In genomic region chr5:41595199-41595598, GRCm38 (mm10) we compare ENCODE assay signal across 12 mouse cellular contexts.
A peak's percentile ranks its signal among the peaks of the same experiment; 100 is the strongest.
DNase-seq lines count a peak whose midpoint lies in the region; ATAC-seq and TF ChIP-seq lines count a peak whose summit lies in the region.
"Had no signal": no experiment of that assay in that cellular context is flagged by ENCODE, and none has a peak within 500 bp of the region (broad histone marks: within the 10 kb centered on the region; RNA-seq: fewer than 3 reads in every experiment).

No protein-coding gene starts in this region.

- no peak for TF ChIP-seq CTCF in cerebellum, adult 2 months (IDR thresholded peaks at IDR 0.05; ENCODE audit: borderline replicate concordance, insufficient read depth, low read depth, low read length)

- peaks cover 4% of the 10 kb centered on the region; the same call in 1 of the 2 replicates for H3K4me1 ChIP-seq in forebrain, embryonic 14.5 days (ENCODE audit: control insufficient read depth, insufficient read depth, low read length)
- H3K4me1 ChIP-seq in forebrain, embryonic 12.5 days: peaks cover 4% of the 10 kb centered on the region; the same call in 1 of the 2 replicates
- H3K4me1 ChIP-seq in cerebellum, adult 2 months (ENCODE audit: control insufficient read depth, insufficient read depth, low read length): no peaks in the 10 kb centered on the region; the same call in 1 of the 2 replicates
- H3K4me1 ChIP-seq: embryonic facial prominence, embryonic 13.5 days had no signal

- H3K9ac ChIP-seq in forebrain, embryonic 14.5 days (ENCODE audit: low read length): no peak overlapping the region
- no peak overlapping the region for H3K9ac ChIP-seq in forebrain, embryonic 12.5 days
- H3K9ac ChIP-seq: embryonic facial prominence, embryonic 13.5 days had no signal

- H3K9me3 ChIP-seq in forebrain, embryonic 14.5 days (replicated peaks; ENCODE audit: control insufficient read depth, low read length): no peaks in the 10 kb centered on the region
- H3K9me3 ChIP-seq in forebrain, embryonic 12.5 days: no peaks in the 10 kb centered on the region
- H3K9me3 ChIP-seq: embryonic facial prominence, embryonic 13.5 days had no signal

- no peak overlapping the region for H3K4me2 ChIP-seq in forebrain, embryonic 14.5 days (ENCODE audit: low read length)
- H3K4me2 ChIP-seq in forebrain, embryonic 12.5 days: no peak overlapping the region
- H3K4me2 ChIP-seq: embryonic facial prominence, embryonic 13.5 days had no signal

- no peaks in the 10 kb centered on the region for H3K27me3 ChIP-seq in forebrain, embryonic 14.5 days (replicated peaks; ENCODE audit: control insufficient read depth, insufficient read depth, low read length)
- no peaks in the 10 kb centered on the region for H3K27me3 ChIP-seq in forebrain, embryonic 12.5 days
- no peaks in the 10 kb centered on the region; the same call in 1 of the 2 replicates for H3K27me3 ChIP-seq in cerebellum, adult 2 months (ENCODE audit: control insufficient read depth, insufficient read depth, low read length)
- H3K27me3 ChIP-seq: embryonic facial prominence, embryonic 13.5 days had no signal

- no peak overlapping the region for H3K27ac ChIP-seq in forebrain, embryonic 14.5 days (ENCODE audit: low read depth, low read length)
- H3K27ac ChIP-seq in forebrain, embryonic 12.5 days: no peak overlapping the region
- H3K27ac ChIP-seq in cerebellum, adult 2 months (ENCODE audit: insufficient read depth, low read length): no peak overlapping the region
- H3K27ac ChIP-seq: embryonic facial prominence, embryonic 13.5 days; macrophage; stomach, postnatal 0 days had no signal

- no peak overlapping the region for H3K4me3 ChIP-seq in forebrain, embryonic 14.5 days (ENCODE audit: low read depth, low read length)
- no peak overlapping the region for H3K4me3 ChIP-seq in forebrain, embryonic 12.5 days (replicated peaks)
- no peak overlapping the region for H3K4me3 ChIP-seq in cerebellum, adult 2 months (replicated peaks; ENCODE audit: insufficient read depth, low read depth, low read length)
- H3K4me3 ChIP-seq: embryonic facial prominence, embryonic 13.5 days had no signal

- peak; percentile 55; the same call in 1 of the 2 replicates for ATAC-seq in forebrain, embryonic 14.5 days
- ATAC-seq in forebrain, embryonic 12.5 days (ENCODE audit: low FRiP score): no peak

- DNase-seq in forebrain, embryonic 14.5 days (ENCODE audit: low spot score): peak; percentile 54
- peak; percentile 70 to 83 for DNase-seq in cerebellum, adult 2 months
- peak; percentile 63 to 78 for DNase-seq in frontal cortex, postnatal 36 days (ENCODE audit: low spot score in 2 of 2)
- DNase-seq in right cerebral cortex, postnatal 10 days (ENCODE audit: low spot score in 2 of 2): peak; percentile 73 to 83
- no peak for DNase-seq in ovary, postnatal 10 days (ENCODE audit: low spot score)
- no peak for DNase-seq in neural tube, embryonic 10.5 days (ENCODE audit: extremely low spot score, low spot score)
- DNase-seq in urinary bladder, postnatal 36 days (ENCODE audit: low spot score in 2 of 2): no peak
- DNase-seq: gastrocnemius, postnatal 14 days had no signal

- TF ChIP-seq POLR2A in cerebellum, adult 2 months (IDR thresholded peaks at IDR 0.05; ENCODE audit: borderline replicate concordance, insufficient read depth, low read length): no peak

- WGBS in forebrain, embryonic 14.5 days: 57% methylated on average over 3 of the region's 3 CpGs
- WGBS in forebrain, embryonic 12.5 days: 80% methylated on average over 3 of the region's 3 CpGs
- WGBS in cerebellum, adult 2 months: 7% methylated on average over 3 of the region's 3 CpGs

- H3K36me3 ChIP-seq in forebrain, embryonic 14.5 days (ENCODE audit: control insufficient read depth, insufficient read depth, low read length): no peaks in the 10 kb centered on the region
- H3K36me3 ChIP-seq in forebrain, embryonic 12.5 days (replicated peaks): no peaks in the 10 kb centered on the region
- H3K36me3 ChIP-seq: embryonic facial prominence, embryonic 13.5 days had no signal

Comparison
In these comparisons a context has a peak if more than half of its experiments do, and no peak if none do; other contexts are left out.
1. DNase-seq: peak in forebrain, embryonic 14.5 days (single experiment), cerebellum, adult 2 months (2 of 2), frontal cortex, postnatal 36 days (2 of 2) and right cerebral cortex, postnatal 10 days (2 of 2); none in ovary, postnatal 10 days (single experiment), neural tube, embryonic 10.5 days (single experiment) and urinary bladder, postnatal 36 days (0 of 2).